Mouse (Mus musculus) C2C12 (cell line): ENCODE results near the gene Asic3. TPM values are rescaled to one million over a fixed set of nuclear protein-coding genes. Genes with fewer than 3 reads are reported as not detected.
A peak's percentile ranks its signal among the peaks of the same experiment; 100 is the strongest.

Experiments
- H3K27me3 ChIP-seq: one replicate; pipeline ENCODE4 v1.6.1; 2011; ENCODE audit not compliant: control insufficient read depth, insufficient read depth, insufficient read length
- H3K36me3 ChIP-seq: one replicate; pipeline ENCODE4 v1.6.1; 2011; ENCODE audit not compliant: control insufficient read depth, insufficient read depth
- H3K4me3 ChIP-seq: one replicate; pipeline ENCODE4 v1.5.1; 2011; ENCODE audit warnings: mild to moderate bottlenecking, control low read depth; ENCODE audit not compliant: poor library complexity, insufficient read depth, severe bottlenecking
- H3K79me2 ChIP-seq: one replicate; pipeline ENCODE4 v1.6.1; 2011; ENCODE audit not compliant: control insufficient read depth, insufficient read depth
- H3K79me3 ChIP-seq: one replicate; pipeline ENCODE4 v1.6.1; 2011; ENCODE audit warnings: low read depth, control low read depth
- H3ac ChIP-seq: one replicate; pipeline ENCODE3; 2011; ENCODE audit warnings: low read depth; ENCODE audit not compliant: control insufficient read depth, insufficient read length
- CEBPB ChIP-seq: IDR thresholded peaks from one replicate; pipeline ENCODE4 v1.6.1; 2011; ENCODE audit warnings: low read depth, mild to moderate bottlenecking, control low read depth, moderate library complexity
- CTCF ChIP-seq: IDR thresholded peaks from one replicate; pipeline ENCODE4 v1.5.1; 2011; ENCODE audit not compliant: control insufficient read depth, insufficient read depth, insufficient read length
- FOSL1 ChIP-seq: IDR thresholded peaks from one replicate; pipeline ENCODE4 v1.8.0; 2011; ENCODE audit warnings: mild to moderate bottlenecking, low read length; ENCODE audit not compliant: poor library complexity, insufficient read depth, severe bottlenecking
- MAX ChIP-seq: IDR thresholded peaks from one replicate; pipeline ENCODE4 v1.6.1; 2011; ENCODE audit warnings: mild to moderate bottlenecking, control low read depth
- MYOD1 ChIP-seq: IDR thresholded peaks from one replicate; pipeline ENCODE4 v1.6.1; 2011; ENCODE audit warnings: low read depth; ENCODE audit not compliant: control insufficient read depth, insufficient read length
- MYOG ChIP-seq: IDR thresholded peaks from one replicate; pipeline ENCODE4 v1.6.1; 2011; ENCODE audit not compliant: control insufficient read depth, insufficient read length; ENCODE audit errors: extremely low read depth
- USF1 ChIP-seq: IDR thresholded peaks from one replicate; pipeline ENCODE4 v1.6.1; 2011; ENCODE audit warnings: low read depth, mild to moderate bottlenecking, control low read depth, moderate library complexity
- polyA plus RNA-seq: library from polyadenylated mRNA; unstranded; fragments of >200 nt; fragmentation: generic; extraction: Trizol; gene quantifications from one replicate; pipeline ENCODE4 v1.2.1, GENCODE M21; 2012; ENCODE audit warnings: missing spikeins

The Asic3 gene
- polyA plus RNA-seq, 1 experiment: 0.19 TPM

DNA sequence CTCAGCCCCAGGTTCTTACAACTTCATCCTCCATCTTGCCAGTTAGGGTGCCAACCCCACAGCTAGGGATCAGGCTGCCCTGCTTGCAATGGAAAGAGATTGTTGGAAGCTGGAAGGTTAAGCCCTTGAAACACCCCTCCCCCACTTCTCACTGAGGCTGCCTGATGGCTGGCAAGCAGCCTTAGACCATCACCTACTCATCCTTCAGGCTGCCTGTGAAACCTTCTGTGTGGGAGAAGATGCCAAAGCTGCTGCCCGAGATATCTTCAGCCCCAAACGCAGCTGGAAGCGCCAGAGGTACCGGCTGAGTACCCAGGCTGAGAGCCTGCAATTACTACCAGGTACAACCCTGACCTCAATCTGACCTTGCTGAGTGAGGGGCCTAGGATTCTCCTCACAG is 33.7 kb upstream of the Asic3 start:
- TF ChIP-seq USF1 (no peak), CTCF (no peak), MYOD1 (no peak), MYOG (no peak), FOSL1 (no peak), CEBPB (no peak), MAX (no peak)
- Histone ChIP-seq H3K79me2 (no peaks in the 10 kb centered on the region), H3K4me3 (no peak overlapping the region), H3K27me3 (peaks cover 32% of the 10 kb centered on the region), H3ac (no peak overlapping the region), H3K36me3 (no peaks in the 10 kb centered on the region), H3K79me3 (no peaks in the 10 kb centered on the region)

DNA sequence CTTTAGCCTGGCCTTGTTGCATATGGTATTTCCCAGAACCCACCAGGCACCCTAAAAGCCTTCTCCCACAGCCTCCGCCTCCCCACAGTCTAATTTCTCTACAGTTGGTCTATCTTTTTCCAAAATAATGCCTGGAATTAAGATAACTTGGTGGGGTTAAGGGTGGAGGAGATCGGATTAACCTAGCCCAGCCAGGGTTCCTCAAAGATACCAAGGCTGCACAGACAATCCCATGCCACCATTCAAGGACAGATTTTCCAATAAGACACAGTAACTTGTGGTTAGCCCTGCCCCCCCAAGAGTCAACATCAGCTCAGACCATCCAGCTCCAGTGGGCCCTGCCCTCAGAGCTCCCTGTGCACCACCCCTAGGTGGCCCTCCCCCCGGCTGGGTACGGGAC is 32.7 kb upstream of the Asic3 start:
- H3K79me3 ChIP-seq: no peaks in the 10 kb centered on the region
- no peaks in the 10 kb centered on the region for H3K79me2 ChIP-seq
- TF ChIP-seq CEBPB (no peak), FOSL1 (no peak), MAX (no peak), USF1 (no peak), MYOD1 (no peak), CTCF (no peak), MYOG (no peak)
- no peak overlapping the region for H3ac ChIP-seq
- H3K27me3 ChIP-seq: peaks cover 32% of the 10 kb centered on the region
- no peaks in the 10 kb centered on the region for H3K36me3 ChIP-seq
- H3K4me3 ChIP-seq: no peak overlapping the region

DNA sequence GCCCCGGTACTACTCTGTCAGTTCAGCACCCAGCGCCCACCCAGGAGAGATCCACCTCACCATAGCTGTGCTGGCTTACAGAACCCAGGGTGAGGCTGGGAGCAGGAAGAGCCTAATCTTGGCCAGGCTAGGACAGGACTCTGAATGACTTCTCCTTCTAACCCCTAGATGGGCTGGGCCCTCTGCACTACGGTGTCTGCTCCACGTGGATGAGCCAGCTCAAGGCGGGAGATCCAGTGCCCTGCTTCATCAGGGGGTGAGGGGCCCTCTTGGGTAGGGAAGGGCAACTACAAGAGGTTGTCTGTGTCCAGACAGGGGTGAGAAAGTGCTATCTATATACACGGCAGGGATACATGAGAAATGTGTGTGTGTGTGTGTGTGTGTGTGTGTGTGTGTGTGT is 31.7 kb upstream of the Asic3 start:
- TF ChIP-seq USF1: no peak
- no peak for TF ChIP-seq CEBPB
- Histone ChIP-seq H3K4me3 (no peak overlapping the region), H3K79me2 (no peaks in the 10 kb centered on the region)

DNA sequence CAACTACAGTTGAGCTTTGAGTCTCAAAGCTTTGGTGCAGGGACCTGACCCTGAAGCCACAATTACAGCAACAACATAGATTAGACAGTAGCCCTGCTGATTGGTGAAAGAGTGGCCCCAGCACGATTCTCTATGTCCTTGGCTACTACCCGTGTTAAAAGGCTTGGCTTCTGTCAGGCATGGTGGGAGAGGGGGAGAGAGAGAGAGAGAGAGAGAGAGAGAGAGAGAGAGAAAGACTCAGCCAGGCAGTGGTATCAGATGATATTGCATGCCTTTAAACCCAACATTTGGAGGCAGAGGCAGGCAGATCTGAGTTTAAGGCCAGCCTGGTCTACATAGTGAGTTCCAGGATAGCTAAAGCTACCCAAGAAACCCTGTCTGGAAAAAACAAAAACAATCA is 31.2 kb upstream of the Asic3 start:
- no peaks in the 10 kb centered on the region for H3K79me2 ChIP-seq
- no peak overlapping the region for H3K4me3 ChIP-seq
- H3K27me3 ChIP-seq: peaks cover 28% of the 10 kb centered on the region
- no peak for TF ChIP-seq CEBPB
- no peak for TF ChIP-seq FOSL1
- no peak for TF ChIP-seq MYOD1
- TF ChIP-seq CTCF: no peak
- TF ChIP-seq MYOG: no peak
- no peak for TF ChIP-seq USF1
- no peak for TF ChIP-seq MAX
- no peak overlapping the region for H3ac ChIP-seq
- H3K79me3 ChIP-seq: no peaks in the 10 kb centered on the region
- H3K36me3 ChIP-seq: no peaks in the 10 kb centered on the region

More for the DNA sequence above, 31.7 kb upstream of the Asic3 start:
- peaks cover 28% of the 10 kb centered on the region for H3K27me3 ChIP-seq
- no peaks in the 10 kb centered on the region for H3K36me3 ChIP-seq
- no peak overlapping the region for H3ac ChIP-seq
- H3K79me3 ChIP-seq: no peaks in the 10 kb centered on the region

DNA sequence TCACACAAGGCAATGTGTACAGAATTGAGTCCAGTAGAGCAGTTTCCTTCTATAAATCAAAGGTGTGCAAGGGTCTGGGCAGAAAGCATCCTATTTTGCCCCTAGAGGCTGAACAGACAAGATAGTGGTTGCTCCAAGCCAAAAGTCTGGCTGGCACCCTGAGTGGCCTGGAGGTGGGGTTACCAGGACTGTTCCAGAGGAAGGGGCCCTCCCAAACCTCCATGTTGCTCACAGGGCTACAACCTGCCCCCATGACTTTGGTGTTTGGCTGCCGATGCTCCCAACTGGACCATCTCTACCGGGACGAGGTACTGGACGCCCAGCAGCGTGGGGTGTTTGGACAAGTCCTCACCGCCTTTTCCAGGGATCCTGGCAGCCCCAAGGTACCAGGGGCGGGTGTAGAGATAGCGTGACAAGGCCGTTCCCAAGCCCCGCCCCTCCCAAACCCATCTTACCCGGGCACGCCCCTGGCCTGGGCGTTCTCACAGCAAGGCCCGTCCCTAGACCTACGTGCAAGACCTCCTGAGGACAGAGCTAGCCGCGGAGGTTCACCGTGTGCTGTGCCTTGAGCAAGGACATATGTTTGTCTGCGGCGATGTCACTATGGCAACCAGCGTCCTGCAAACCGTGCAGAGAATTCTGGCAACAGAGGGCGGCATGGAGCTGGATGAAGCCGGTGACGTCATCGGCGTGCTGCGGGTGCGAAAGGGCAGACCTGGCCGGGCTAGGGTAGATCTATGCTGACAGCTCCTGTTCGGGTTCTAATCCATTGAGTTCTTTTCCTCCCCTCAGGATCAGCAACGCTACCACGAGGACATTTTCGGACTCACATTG is 29.9 kb upstream of the Asic3 start:
- peak overlapping the region; percentile 22 for H3K4me3 ChIP-seq
- no peaks in the 10 kb centered on the region for H3K79me3 ChIP-seq
- H3K27me3 ChIP-seq: peaks cover 16% of the 10 kb centered on the region
- TF ChIP-seq USF1 (no peak), CTCF (peak; percentile 71), MAX (no peak), MYOD1 (no peak), CEBPB (no peak)
- H3K36me3 ChIP-seq: no peaks in the 10 kb centered on the region
- no peaks in the 10 kb centered on the region for H3K79me2 ChIP-seq
- peak overlapping the region; percentile 61 for H3ac ChIP-seq

DNA sequence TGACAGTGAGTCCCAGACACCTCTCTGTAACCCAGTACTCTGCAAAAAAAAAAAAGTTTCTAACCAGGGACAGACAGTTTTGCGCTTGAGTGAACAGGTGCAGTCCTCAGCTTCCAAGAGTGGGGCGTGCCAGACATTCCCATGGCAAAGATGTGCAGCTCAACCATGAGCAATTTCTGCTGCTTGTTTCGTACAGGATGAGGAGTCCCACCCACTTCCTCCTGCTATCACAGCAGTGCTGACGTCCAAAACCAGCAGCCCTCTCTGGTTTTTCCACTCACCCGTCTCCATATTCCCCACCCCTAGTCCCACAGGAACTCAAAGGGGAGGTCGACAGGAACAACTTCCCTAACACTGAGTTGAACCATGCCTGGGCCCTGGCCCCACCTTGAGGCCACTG is 28.8 kb upstream of the Asic3 start:
- Histone ChIP-seq H3K27me3 (peaks cover 8% of the 10 kb centered on the region), H3K36me3 (no peaks in the 10 kb centered on the region), H3K79me2 (no peaks in the 10 kb centered on the region), H3K79me3 (no peaks in the 10 kb centered on the region), H3ac (no peak overlapping the region), H3K4me3 (no peak overlapping the region)
- TF ChIP-seq USF1 (no peak), MAX (no peak), MYOD1 (peak; percentile 29), CTCF (no peak), FOSL1 (no peak), CEBPB (no peak), MYOG (no peak)
